Mouse (Mus musculus) cerebellum, adult 18-20 months (tissue): ENCODE data around the gene Cfap221.

Experiments used
- DNase-seq, 2 experiments: peaks; one replicate each; pipeline ENCODE4 v3.0.0; 2021

The Cfap221 gene

GRCm38 (mm10) chr1:119996798-119997581 lies at the start of gene Cfap221:
Gene Cfap221, minus strand, starts transcription at chr1:119997234.
- DNase-seq: no peak

- no peak for DNase-seq
Observed at GRCm38 (mm10) chr1:120044584-120044983, 47.5 kb upstream of the Cfap221 start.

DNA sequence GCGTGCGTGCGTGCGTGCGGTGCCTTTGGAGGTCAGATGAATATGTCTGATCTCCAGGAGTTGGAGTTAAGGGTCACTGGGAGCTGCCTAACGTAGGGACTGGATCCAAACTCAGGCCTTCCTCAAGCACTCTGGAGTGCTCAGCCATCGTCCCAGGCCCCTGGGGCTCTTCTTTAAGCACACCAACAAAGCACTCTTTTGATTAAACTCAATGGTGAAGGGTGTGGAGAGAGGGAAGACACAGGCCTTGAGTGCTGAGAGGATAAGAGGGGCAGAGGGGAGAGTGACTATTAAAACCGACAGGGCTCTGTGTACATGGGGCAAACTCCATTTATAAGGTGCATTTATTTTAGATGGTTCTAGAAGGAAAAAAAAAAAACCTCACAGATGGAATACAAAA lies 45.4 kb upstream of the Cfap221 start:
- no peak for DNase-seq

GRCm38 (mm10) chr1:120038594-120038993 lies 41.6 kb upstream of the Cfap221 start:
- DNase-seq: no peak

- no peak for DNase-seq
Observed at GRCm38 (mm10) chr1:120037021-120037683, 40.1 kb upstream of the Cfap221 start.

DNA sequence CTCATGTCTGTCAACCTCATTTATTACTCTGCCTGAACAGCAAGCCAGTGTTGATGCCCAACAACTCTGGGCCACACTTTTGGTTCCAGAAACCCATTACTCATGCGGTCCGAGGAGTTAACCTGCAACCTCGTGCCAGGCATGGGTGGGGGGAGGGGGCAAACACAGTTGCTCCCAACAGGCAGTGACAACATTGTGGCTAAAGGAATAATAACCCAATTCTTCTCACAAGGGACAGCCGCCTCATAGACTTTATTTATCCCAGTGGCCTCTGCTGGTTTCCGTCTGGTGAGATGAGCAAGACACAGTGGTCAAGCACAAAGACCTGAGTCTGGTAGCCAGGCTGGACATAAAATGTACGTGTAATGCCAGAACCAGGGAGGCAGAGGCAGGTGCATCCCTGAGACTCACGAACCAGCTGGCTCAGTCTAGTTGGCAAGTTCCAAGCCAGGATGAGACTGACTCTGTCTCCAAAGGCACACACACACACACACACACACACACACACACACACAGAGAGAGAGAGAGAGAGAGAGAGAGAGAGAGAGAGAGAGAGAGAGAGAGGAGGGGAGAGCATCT lies 38.5 kb upstream of the Cfap221 start:
- DNase-seq: no peak

DNA sequence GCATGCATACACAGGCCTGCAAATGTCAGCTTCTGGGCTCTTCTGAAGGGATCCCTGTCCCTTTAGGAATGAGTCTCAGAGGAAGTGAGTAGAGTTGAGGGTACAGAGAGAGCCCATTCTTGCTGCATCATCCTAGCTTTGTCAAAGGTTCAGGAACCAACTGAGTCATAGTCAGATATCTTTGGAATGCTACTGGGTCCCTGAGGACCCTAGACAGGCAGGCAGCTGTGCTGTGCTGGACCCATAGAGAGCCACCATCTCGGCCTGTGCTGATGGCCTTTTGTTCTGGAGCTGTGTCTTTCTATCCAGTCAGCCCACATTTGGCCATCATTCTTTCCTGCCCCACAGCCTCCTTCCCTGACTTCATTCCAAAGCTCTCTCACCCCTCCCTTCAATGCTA lies 37.8 kb upstream of the Cfap221 start:
- no peak for DNase-seq

DNA sequence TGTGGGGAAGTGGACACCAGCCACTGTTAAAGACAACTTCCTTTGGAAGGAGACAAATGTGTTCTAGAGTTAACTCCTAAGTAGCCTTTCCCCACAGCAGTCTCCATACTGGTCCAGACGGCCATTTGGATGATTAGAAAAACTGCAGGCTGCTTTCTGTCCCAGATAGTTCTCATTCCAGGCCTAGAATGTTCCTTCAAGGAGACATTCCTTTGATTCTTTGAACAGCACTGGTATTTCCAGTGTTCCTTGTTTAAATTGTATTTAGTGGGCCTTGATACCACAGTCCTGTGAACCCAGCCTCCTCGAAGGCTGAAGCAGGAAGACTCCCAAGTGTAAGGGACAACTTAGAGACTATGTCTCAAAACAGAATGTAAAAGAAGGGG lies 36.4 kb upstream of the Cfap221 start:
- no peak for DNase-seq

DNA sequence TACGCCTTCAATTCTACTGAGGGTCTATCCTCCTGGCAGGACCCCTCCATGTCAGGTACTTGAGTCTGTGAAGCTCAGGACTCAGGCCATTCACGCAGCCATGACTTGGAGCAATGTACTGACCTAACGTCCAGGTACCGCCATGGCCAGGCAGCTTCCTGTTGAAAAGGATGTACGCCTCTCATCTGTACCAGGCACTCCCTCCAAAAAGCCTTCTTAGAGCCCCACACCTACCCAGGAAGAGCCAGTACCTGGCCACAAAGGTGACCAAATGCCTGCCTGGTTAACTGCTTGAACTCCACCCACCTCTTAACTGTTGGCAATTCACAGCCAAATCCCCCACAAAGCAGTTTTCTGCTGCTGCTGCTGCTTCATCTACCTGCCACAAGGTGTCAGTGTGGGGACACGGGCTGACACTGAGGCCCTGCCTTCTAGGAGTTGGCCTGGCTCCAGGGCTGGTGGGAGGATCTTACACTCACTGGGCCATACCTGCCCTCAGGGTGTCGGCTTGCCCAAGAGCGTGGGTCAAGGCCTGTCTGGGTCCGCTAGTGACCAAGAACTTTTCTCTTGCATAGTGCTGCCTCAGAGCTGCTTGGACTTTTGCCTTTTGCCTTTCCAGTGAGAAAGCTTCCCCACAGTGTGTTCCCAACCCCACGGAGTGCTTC lies 35.9 kb upstream of the Cfap221 start:
- DNase-seq: peak; percentile 51 to 68

GRCm38 (mm10) chr1:120030474-120030873 lies 33.4 kb upstream of the Cfap221 start:
- DNase-seq: peak; percentile 61 to 66

DNA sequence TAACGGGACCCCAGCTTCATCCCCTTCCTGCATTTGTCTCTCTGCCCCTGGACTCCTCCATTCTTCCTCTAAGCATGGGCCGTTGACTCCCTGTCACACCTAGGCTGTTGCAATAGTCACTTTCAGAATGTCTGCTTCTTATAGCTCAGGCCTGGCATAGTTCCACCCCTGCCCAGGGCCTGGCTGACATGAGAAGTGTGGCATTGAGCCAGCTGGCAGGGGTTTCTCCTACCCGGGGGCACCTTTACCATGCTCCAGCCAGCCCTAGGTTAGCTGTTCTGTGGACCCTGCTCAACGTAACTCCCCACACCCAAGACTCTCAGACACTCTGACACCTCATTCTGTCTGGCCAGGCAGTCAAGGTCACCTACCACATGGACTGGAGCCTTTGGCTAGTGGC lies 30.7 kb upstream of the Cfap221 start:
- peak; percentile 34 to 50 for DNase-seq

DNA sequence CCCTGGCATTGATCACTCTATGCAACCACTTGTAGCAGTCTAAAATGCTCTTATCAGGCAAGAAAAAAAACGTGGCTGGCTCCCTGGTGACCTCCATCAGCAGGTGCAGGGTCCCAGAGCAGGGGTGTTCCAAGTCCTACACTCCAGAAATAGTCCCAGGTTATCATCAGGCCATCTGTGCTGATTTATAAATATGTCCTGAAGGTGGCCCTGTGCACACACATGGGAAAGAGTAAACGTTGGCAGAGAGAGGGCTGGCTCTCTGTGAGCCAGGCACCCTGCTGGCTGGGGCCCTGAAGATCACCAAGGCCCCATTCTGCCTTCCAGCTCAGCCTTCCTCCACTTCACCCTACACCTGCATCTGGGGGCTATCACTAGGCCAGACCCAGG lies 28.0 kb upstream of the Cfap221 start:
- peak in 1 of 2 experiments; percentile 15 for DNase-seq

DNA sequence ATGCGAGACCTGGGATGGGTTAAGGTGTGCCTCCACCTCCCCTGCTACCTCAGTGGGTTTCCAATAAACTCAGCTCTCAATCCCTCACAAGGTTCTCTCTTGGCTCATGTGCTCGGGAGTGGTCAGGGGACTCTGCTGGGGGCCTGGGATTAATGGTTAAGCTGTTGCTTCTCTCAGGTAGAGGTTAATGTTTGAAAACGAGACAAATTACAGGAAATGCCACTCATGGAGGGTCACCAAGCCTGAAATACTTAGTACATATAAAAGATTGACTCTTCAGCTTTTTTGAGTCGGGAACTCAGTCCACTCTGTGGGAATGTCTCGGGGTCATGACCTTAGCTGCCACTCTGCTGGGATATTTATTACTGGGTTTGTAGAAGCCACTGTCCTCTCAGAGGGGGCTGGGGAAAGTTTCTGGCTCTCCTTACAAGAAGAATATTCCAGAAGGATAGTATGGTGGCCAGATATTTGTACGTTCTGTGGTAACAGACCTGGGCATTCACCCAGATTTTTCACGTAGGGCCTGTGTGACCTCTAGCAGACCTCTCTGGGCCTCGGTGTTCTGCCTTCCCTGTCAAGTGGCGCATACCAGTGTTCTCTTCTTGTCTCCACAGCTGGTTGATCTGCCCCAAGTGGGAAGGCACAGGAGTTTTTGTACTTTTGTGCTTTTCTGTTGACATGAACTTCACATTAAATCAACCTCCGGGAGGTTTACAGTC lies 27.5 kb upstream of the Cfap221 start:
- no peak for DNase-seq

DNA sequence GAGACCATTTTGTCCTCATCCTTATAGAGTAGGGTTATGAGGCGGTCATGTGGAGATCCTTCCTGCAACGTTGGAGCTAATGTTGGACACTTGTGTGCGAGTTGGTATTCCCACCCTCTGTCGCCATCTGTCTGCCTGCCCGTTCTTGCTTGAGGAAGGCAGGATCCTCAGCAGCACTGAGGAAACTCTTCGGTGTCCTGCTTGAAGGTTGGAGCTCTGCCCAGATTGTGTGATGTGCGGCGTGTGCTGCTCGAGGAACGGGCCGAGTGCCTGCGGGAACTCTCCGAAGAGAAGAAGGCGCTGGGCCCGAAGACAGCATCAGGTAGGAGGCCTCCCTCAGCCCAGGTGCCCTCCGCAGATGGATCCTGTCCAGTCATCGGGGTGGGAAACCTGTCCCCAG lies 24.9 kb upstream of the Cfap221 start:
- DNase-seq: no peak

DNA sequence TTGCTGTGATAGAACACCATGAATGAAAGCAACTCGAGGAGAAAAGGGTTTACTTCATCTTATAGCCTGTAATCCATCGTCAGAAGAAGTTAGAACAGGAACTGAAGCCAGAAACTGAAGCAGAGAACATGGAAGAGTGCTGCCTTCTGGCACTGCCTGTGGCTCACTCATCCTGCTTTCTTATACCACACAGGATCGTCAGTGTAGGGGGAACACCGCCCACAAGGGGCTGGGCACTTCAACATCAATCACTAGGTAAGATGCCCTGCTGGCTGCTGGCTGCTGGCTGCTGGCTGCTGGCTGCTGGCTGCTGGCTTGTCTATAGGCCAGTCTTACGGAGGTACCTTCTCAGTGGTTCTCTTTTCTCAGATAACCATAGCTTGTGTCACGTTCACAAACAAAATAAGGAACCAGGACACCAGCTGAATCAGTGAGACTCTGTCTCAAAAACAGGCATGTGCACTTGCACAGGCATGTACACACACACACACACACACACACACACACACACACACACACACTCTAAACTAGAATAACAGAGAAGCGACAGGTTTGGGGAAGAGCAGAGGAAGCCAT lies 23.4 kb upstream of the Cfap221 start:
- no peak for DNase-seq

GRCm38 (mm10) chr1:120019428-120019827 lies 22.4 kb upstream of the Cfap221 start:
- no peak for DNase-seq

GRCm38 (mm10) chr1:120018900-120019299 lies 21.9 kb upstream of the Cfap221 start:
- DNase-seq: no peak

DNA sequence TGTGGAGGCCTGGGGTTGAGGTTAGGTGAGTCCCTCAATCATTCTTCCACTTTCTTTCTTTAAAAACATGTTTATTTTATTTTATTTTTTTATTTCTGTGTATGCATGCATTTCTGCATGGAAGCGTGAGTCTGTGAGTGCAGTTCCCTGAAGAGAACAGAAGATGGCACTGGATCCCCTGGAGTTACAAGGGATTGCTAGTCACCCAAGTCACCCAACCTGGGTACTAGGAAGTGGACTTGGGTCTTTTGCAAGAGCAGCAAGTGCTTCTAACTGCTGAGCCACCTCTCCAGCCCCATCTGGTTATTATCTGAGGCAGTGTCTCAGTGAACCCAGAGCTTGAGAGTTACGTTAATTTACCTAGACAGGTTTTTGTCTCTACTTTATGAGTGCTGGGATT lies 19.2 kb upstream of the Cfap221 start:
- no peak for DNase-seq

- peak; percentile 67 to 71 for DNase-seq
Observed at GRCm38 (mm10) chr1:120013111-120013510, 16.1 kb upstream of the Cfap221 start.

DNA sequence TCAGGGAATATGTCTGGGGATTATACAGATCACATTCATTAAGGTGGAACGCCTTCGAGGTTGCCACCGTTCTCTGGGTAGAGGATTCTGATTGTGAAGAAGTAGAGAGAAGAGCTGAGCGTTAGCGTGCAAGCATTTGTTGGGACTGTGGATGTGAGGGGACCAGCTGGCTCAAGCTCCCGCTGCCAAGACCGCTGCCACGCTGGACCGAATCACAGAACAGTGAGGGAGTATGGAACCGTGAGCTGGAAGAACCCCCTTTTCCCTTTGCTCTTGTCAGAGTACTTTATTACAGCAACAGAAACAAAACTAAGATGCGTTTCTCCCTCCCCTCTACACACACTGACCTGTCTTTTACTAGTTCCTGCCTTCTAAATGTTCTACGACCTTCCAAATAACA lies 15.6 kb upstream of the Cfap221 start:
- DNase-seq: no peak

DNA sequence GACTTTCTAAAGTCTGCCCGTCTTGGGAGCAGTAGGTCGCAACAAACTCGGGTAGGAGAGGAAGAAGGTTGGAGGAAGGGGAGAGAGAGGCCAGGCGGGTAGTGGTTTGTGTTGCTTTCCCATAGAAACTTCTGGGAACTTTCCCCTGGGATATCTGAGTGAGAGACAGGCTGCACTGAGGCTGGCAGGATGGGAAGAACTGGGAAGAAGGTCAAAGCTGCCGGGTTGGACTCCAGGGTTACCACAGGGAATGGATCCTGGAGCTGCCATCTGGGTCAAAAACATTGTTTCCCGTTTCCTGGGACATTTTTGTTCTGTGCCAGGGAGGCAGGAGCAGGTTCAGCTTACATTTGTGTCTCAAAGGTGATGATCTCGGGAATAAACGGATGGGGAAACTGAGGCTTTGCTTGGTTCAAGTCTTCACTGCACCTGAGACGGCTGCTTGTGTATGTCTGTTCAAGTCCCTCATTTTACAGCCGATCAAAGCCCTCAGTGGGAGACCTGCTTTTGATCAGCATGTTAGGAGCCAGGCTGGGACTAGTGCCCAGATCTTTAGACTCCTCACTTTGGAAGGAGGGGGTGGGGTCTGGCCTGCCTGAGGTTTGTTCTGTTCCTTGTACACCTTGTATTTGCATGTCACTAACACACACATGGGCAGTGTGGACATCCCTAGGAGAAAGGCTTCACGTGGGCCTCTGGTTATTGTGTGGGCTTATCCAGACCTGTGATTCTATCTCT lies 11.0 kb upstream of the Cfap221 start:
- DNase-seq: no peak
